Mouse (Mus musculus) heart, postnatal 0 days (tissue): Measurements from ENCODE around the gene Ak6. TPM values are rescaled to one million over a fixed set of nuclear protein-coding genes. Genes with fewer than 3 reads are reported as not detected.

ENCODE experiments used
- ATAC-seq: fragments of 200-750 bp; cut with Nextera tagmentation; 2 replicates; pipeline ENCODE4 v1.8.0; 2017; ENCODE audit warnings: low read depth, moderate number of reproducible peaks, moderate library complexity; ENCODE audit not compliant: insufficient read depth
- DNase-seq: peaks from one replicate; pipeline ENCODE4 v3.0.0-alpha.2; 2016; ENCODE audit warnings: low spot score
- H3K27ac ChIP-seq: fragments of 300-500 bp; sonication (generic); 2 replicates; pipeline ENCODE4 v1.5.1; 2014; ENCODE audit warnings: low read depth, mild to moderate bottlenecking
- H3K27me3 ChIP-seq: fragments of 300-500 bp; sonication (generic); 2 replicates; pipeline ENCODE4 v1.6.1; 2014; ENCODE audit warnings: low read length, mixed read lengths; ENCODE audit not compliant: control insufficient read depth, insufficient read depth
- H3K36me3 ChIP-seq: fragments of 300-500 bp; sonication (generic); replicated peaks from 2 replicates; pipeline ENCODE4 v1.6.1; 2014; ENCODE audit warnings: low read length, mixed read lengths; ENCODE audit not compliant: control insufficient read depth, insufficient read depth
- H3K4me1 ChIP-seq: fragments of 300-500 bp; sonication (generic); 2 replicates; pipeline ENCODE4 v1.6.1; 2014; ENCODE audit warnings: antibody characterized with exemption; ENCODE audit not compliant: control insufficient read depth, insufficient read depth
- H3K4me2 ChIP-seq: fragments of 300-500 bp; sonication (generic); 2 replicates; pipeline ENCODE4 v1.6.1; 2014; ENCODE audit warnings: low read depth, mild to moderate bottlenecking, low read length, moderate library complexity
- H3K4me3 ChIP-seq: fragments of 300-500 bp; sonication (generic); 2 replicates; pipeline ENCODE4 v1.5.1; 2014; ENCODE audit warnings: low read depth, low read length
- H3K9ac ChIP-seq: fragments of 300-500 bp; sonication (generic); replicated peaks from 2 replicates; pipeline ENCODE4 v1.6.1; 2014; ENCODE audit warnings: low read depth, low read length, mixed read lengths
- H3K9me3 ChIP-seq: fragments of 300-500 bp; sonication (generic); replicated peaks from 2 replicates; pipeline ENCODE4 v1.6.1; 2016; ENCODE audit warnings: low read length; ENCODE audit not compliant: control insufficient read depth
- CTCF ChIP-seq: IDR thresholded peaks from 2 replicates; pipeline ENCODE4 v1.5.1; 2016; ENCODE audit warnings: antibody characterized with exemption, control low read depth, low read depth
- EP300 ChIP-seq: IDR thresholded peaks from 2 replicates; pipeline ENCODE4 v1.6.1; 2016; ENCODE audit warnings: antibody characterized with exemption, low read depth
- WGBS: fragments of 180-500 bp; shearing (Covaris S2); extraction: QIAGEN DNeasy Blood & Tissue Kit; methylation state at CpG from one replicate; pipeline ENCODE4 v1.1.7; 2014; 5-methylcytosine and 5-hydroxymethylcytosine counted together
- polyA plus RNA-seq: library from polyadenylated mRNA; unstranded; fragments of >200 nt; fragmentation: Nextera tagmentation; extraction: Ambion mirVana; gene quantifications from 2 replicates; pipeline ENCODE4 v1.2.1, GENCODE M21; 2015
- total RNA-seq: library from RNA; depleted of rRNA; stranded (reverse); fragments of >200 nt; gene quantifications from 2 replicates; pipeline ENCODE4 v1.2.3, GENCODE M21; 2014; ENCODE audit warnings: low replicate concordance

Ak6 gene
- total and polyA plus RNA-seq, 2 experiments from 2014 or later = 122 to 219 TPM

DNA sequence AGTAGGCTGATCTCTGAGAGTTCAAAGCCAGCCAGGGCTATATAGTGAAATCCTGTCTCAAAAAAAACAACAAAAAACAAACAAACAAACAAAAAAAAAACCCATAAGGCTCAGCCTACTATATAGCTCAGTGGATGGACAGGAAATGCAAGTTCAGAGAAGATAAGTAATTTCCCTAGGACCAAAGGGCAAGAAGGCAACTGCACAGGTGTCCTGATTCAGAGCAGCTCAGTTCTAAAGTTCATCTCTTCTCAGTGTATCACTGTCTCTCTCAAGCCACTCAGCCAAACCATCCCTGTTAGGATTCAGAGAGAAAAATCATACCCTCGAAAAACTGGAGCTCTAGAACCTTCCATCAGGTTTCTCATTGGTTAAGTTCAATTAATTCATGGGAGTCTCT is 44.9 kb upstream of the Ak6 start:
- no peak for TF ChIP-seq EP300
- TF ChIP-seq CTCF = no peak
- no peaks in the 10 kb centered on the region for H3K27me3 ChIP-seq
- no peak overlapping the region for H3K9ac ChIP-seq
- no peak overlapping the region for H3K4me2 ChIP-seq
- H3K36me3 ChIP-seq = no peaks in the 10 kb centered on the region
- 63% methylated on average over 1 of the region's 1 CpGs for WGBS
- no peaks in the 10 kb centered on the region for H3K9me3 ChIP-seq
- no peak for ATAC-seq
- no peak overlapping the region for H3K4me3 ChIP-seq
- no peaks in the 10 kb centered on the region for H3K4me1 ChIP-seq
- no peak overlapping the region for H3K27ac ChIP-seq
- no peak for DNase-seq

DNA sequence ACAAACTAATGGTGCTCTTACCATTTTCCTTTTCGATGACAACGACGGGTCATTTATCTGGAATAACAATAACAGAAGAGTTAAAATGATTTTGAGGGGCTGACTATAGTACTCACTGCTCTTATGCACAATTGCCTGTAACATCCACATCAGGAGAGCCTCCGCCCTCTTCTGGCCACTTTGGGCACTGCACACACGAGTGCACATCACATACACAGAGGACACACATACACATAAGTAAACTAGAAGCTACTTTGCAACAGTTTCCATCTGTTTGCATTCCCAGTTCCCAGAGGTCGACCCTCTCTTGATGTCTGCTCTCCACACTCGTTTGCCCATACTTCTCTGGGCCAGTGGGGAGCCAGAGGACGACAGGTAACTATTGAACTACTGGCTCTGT is 43.0 kb upstream of the Ak6 start:
- TF ChIP-seq CTCF (no peak; the same call in 1 of the 2 replicates), EP300 (no peak)
- no peak overlapping the region for H3K4me3 ChIP-seq
- ATAC-seq (no peak), DNase-seq (no peak)
- no peaks in the 10 kb centered on the region for H3K36me3 ChIP-seq
- no peaks in the 10 kb centered on the region for H3K27me3 ChIP-seq
- no peaks in the 10 kb centered on the region for H3K4me1 ChIP-seq
- 90% methylated on average over 8 of the region's 8 CpGs for WGBS
- no peak overlapping the region for H3K27ac ChIP-seq
- H3K9me3 ChIP-seq = no peaks in the 10 kb centered on the region
- H3K9ac ChIP-seq = no peak overlapping the region
- no peak overlapping the region for H3K4me2 ChIP-seq

DNA sequence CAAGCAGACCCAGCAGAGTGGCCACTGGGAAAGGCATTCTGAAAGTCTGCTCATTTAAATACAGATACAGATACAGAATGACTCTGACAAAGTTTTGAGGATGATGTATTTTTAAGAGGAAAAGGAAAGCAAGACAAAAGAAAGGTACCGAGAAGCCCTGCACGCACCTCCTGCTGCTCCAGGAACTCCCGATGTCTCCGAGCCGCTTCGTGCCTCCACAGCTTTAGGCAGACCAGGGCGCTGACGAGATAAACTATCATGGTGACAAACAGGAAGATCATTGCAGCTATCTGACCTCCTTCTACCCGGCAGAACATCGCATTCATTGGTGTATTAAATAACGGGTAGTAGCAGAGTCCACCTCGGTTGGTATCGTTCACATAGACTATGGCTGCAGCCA is 39.5 kb upstream of the Ak6 start:
- DNase-seq (no peak), ATAC-seq (no peak)
- no peak overlapping the region for H3K4me3 ChIP-seq
- no peak overlapping the region for H3K9ac ChIP-seq
- no peaks in the 10 kb centered on the region for H3K36me3 ChIP-seq
- H3K9me3 ChIP-seq = no peaks in the 10 kb centered on the region
- H3K27ac ChIP-seq = no peak overlapping the region
- TF ChIP-seq EP300 (no peak), CTCF (no peak)
- no peaks in the 10 kb centered on the region for H3K27me3 ChIP-seq
- H3K4me2 ChIP-seq = no peak overlapping the region
- 76% methylated on average over 13 of the region's 13 CpGs for WGBS
- no peaks in the 10 kb centered on the region for H3K4me1 ChIP-seq

DNA sequence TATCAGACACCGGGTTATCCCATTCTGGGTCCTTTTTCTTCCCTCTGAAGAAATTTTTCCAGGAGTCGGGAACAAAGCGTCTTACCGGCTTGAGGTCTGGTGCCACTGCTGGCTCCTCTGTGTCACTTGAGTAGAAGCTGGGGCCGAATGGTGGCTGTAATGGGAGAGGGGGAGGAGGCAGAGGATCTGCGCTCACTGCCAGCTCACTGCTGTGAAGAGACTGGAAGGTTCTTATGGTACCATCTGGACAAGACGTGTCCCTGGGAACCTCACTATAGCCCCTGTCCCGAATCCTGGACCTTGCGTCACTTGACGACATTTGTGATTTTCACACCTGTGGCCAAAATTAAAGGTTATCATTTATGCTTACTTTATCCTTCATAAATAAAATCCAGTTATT is 38.5 kb upstream of the Ak6 start:
- WGBS = 88% methylated on average over 10 of the region's 10 CpGs
- Histone ChIP-seq H3K9me3 (no peaks in the 10 kb centered on the region), H3K36me3 (peaks cover under 1% of the 10 kb centered on the region), H3K4me1 (no peaks in the 10 kb centered on the region), H3K9ac (no peak overlapping the region), H3K27ac (no peak overlapping the region), H3K4me2 (no peak overlapping the region), H3K27me3 (no peaks in the 10 kb centered on the region), H3K4me3 (no peak overlapping the region)
- DNase-seq (no peak), ATAC-seq (no peak)
- TF ChIP-seq CTCF (no peak), EP300 (no peak)

DNA sequence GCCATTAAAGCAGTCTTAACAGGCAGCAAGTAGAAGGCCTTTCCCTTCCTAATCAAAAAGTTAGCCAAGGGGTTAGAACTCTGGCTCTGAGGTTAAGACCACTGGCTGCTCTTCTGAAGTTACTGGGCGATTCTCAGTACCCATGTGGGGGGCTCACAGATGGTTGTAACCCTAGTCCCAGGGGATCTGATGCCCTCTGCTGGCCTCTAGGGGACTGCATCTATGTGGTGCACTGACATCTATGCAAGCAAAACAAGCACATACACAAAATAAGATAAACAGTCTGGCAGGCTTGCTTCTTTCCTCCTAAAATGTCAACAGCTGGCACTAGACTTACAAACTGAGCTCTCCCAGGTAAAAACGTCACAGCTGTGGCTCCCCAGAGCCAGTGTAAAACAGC is 37.9 kb upstream of the Ak6 start:
- H3K4me3 ChIP-seq = no peak overlapping the region
- DNase-seq = no peak
- H3K27me3 ChIP-seq = no peaks in the 10 kb centered on the region
- H3K9me3 ChIP-seq = no peaks in the 10 kb centered on the region
- TF ChIP-seq CTCF = no peak
- no peak overlapping the region for H3K4me2 ChIP-seq
- ATAC-seq = no peak
- no peak overlapping the region for H3K27ac ChIP-seq
- no peaks in the 10 kb centered on the region for H3K4me1 ChIP-seq
- no peak overlapping the region for H3K9ac ChIP-seq
- WGBS = 54% methylated on average over 2 of the region's 2 CpGs
- peaks cover 6% of the 10 kb centered on the region for H3K36me3 ChIP-seq

DNA sequence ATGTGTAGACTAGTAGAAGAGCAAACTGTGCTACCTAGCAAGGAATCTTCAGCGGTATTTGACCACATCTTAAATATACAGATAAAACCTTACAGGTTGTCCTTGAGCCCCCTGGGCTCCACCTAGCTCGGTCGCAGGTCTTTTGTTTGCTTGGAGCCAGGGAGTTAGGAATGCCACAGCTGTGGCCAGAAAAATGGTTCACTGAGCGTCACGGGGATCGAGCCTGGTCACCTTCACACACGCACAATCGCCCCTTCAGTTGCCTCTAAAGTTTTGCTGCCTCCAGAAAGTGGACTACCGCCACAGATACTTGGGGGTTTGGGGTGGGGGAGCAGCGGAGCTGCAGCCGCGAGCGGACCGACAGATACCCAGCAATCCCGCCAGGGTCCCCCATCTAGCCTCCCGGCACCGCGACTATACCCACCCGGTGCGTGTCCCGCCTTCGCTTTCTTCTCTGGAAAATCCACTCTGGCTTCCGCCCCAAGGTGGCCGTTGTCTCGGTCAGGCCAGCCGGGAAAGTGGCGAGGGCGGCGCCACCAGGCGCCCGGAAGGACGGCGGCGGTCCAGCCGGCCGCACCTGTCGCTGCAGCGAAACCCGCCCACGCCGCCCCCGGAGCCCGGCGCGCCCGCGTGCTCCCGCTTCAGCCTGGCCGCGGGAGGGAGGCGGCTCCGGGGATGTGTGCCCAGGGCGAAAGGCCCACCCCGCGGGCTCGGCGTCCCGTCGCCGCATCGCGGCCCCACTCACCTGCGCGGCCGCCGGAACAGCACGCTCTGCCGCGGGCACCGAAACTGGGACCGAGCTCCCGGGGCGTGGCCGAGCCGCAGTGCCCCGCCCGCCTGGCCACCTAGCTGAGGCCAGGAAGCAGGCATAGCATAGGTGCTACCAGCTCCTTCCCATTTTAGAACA is 34.3 kb upstream of the Ak6 start, which contains the start of gene Marveld2:
Gene Marveld2 (minus strand): TSS at position 791 of the 907 bp plus-strand sequence.
- H3K27me3 ChIP-seq = no peaks in the 10 kb centered on the region
- no peaks in the 10 kb centered on the region for H3K9me3 ChIP-seq
- no peaks in the 10 kb centered on the region for H3K4me1 ChIP-seq
- peak within 1 kb of the TSS; percentile 99 for H3K4me2 ChIP-seq
- peaks cover 24% of the 10 kb centered on the region for H3K36me3 ChIP-seq
- H3K27ac ChIP-seq = no peak within 1 kb of the TSS
- peak; percentile 53; the same call in 1 of the 2 replicates for ATAC-seq
- peak within 1 kb of the TSS; percentile 77 for H3K4me3 ChIP-seq
- no peak for DNase-seq
- WGBS = 3% methylated on average over 77 of the region's 77 CpGs
- H3K9ac ChIP-seq = peak within 1 kb of the TSS; percentile 54
- TF ChIP-seq EP300 = no peak
- no peak for TF ChIP-seq CTCF
